Mouse (Mus musculus): ENCODE measurements at regions not wholly inside any gene's neighbourhood (a gene's known extent, or its start where the extent isn't known, plus 50 kb on each side); places are given as distances from the start of the nearest gene placed in this dataset.
"Not testable (repeated sequence)": the region's sequence is repeated elsewhere in the genome, so short reads cannot be mapped to it uniquely, and the experiment has no call there.

GRCm38 (mm10) chr2:8877855-8878254, 1003.2 kb upstream of the 4930412O13Rik start:
- DNase-seq (ENCODE audit: low read depth, low spot score) = peak; percentile 24

GRCm38 (mm10) chr2:8912417-8912816, 968.6 kb upstream of the 4930412O13Rik start:
- peak; percentile 52 for DNase-seq (ENCODE audit: low read depth, low spot score)

GRCm38 (mm10) chr2:8924856-8925255, 956.2 kb upstream of the 4930412O13Rik start:
- no peak for DNase-seq (ENCODE audit: low read depth, low spot score)

DNA sequence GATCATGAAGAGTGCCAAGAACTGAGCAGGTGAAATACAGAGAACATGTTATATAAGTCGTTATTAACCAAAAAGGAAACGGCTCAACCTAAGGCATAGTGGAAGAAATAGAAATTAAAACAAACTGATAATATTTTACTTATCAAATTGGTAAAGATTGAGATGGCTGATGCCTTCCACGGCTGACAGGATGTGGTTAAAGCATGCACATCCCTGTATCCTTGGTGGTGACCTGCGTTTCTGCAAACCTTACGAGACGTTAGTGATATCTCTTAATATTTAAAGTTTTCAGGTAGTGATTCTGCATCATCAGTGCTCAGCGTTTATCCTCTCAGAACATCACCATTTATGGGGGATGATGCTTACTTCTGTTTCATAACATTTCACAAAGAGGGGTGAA, 939.5 kb upstream of the 4930412O13Rik start:
- no peak for DNase-seq (ENCODE audit: low read depth, low spot score)

DNA sequence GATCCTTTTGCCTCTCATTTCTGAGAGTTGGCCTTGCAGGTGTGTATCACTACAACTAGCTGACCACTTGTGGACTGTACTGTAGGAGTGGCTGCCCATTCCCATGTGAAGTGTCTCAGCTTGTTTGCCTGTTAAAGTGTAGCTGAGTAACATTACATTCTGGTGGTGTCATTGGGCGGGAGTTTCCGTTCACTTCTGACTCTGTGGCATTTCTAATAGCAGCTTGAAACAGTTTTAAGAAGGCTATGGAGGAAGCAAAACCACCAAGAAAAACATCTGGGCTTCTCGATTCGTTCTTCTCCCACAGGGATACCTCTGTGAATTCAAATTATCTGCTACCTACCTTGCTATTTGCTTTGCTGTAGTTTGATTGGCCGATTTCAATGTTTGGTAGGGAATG, 922.1 kb upstream of the 4930412O13Rik start:
- no peak for DNase-seq (ENCODE audit: low read depth, low spot score)

DNA sequence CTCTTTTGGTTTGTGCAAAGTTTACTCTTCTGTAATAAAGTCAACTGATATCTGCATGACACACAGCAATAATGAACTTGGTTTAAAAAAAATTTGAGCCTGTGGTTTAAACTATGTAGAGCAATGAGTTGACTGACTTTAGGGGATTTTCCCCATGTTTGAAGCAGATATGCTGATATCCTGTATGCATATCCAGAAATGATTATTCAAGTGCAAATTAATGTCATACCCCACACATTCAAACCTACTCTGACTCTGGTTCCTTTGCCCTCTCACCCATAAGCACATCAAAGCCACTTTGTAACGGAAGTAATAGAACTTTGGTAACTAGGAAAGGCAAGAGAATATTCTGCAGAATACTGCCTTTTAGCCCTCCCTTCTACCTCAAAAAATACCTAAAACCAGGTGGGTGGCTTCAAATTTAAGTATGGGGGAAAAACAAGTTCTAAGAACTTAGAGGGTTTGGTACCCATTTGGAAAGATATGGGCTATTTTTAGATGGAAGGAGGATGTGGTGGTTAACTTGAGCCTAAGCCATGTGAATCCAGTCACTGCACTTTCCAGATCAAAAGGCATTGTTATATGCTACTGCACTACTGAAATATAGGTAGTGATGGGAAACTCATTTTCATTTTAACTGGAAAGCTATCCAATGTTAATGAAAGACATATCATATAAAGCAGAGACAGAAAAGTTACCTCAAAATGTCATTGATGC, 915.9 kb upstream of the 4930412O13Rik start:
- DNase-seq (ENCODE audit: low read depth, low spot score) = no peak

DNA sequence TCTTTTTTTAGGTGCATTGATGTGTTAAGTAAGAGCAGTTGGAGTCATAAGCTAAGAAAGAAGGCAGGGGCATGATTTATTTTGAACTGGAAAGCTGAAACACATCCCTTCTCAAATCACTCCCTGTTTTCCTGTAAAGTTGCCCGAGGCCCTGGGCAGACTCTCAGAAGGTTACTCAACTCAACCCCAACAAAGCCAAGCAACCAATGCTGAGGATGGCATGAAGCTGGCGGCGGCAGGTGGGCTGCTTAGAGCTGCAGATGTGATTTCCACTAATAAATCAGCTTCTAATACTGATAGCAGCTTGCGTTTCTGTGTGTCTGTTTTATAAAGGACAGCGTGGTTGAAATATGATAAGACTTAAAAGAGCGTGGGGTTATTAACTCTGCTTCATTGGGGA, 905.4 kb upstream of the 4930412O13Rik start:
- DNase-seq (ENCODE audit: low read depth, low spot score) = no peak

- peak; percentile 25 for DNase-seq (ENCODE audit: low read depth, low spot score)
Observed at GRCm38 (mm10) chr2:9012326-9012725, 868.7 kb upstream of the 4930412O13Rik start.

DNA sequence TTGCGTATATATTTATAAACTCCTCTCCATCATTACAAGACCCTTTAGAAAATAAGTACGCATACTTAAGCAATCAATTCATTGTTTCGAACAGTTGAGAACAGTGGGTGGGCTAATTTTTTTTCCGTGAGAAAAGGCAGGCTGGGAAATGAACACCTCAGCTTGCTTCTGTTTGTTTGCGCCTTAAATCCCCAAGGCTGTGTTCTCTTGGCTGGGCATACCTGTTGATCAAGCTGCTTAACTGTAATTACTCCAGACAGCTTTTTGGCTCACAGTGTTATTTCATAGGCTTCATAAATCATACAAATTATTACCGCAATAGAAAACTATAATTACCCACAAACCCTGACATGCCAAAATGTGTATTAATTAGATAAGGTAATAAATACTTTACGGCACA, 848.0 kb upstream of the 4930412O13Rik start:
- DNase-seq (ENCODE audit: low read depth, low spot score) = no peak

DNA sequence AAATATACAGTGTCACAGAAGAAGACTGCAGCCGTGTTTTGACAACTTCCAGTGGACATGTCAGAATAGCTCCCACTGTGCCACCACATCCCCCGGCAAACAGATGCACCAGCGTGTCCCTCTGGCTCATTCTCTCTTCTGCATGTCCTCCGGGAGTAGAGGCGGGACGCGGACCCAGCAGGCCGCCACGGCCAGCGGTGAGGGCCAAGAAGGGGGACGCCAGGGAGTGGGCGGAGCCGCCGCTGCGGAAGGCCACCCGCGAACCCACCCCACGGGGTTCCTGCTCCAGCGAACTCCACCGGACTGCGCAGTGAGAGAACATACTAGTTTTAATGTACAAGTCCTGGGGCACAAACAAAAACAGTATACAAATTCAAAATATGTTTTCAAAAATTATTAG, 838.7 kb upstream of the 4930412O13Rik start:
- DNase-seq (ENCODE audit: low read depth, low spot score) = not testable (repeated sequence)

DNA sequence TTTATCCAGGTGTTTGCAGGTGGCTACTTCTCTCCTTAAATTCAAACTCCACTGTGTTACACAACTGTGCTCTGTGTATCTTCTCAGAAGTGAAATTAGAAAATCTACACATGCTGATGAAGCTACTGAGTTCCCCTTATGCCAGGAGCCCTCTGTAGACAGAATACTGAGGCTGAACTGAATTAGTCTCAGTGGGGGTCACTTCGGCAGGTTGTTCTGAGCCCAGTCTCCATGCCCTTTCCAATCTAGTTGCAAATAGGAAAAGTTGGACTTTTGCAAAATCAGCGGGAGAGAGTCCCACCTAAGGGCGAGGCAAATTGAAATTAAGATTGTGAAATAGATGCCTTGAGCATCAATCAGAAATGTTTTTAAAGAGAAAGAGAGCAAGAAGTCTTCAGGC, 833.1 kb upstream of the 4930412O13Rik start:
- DNase-seq (ENCODE audit: low read depth, low spot score) = peak; percentile 3

DNA sequence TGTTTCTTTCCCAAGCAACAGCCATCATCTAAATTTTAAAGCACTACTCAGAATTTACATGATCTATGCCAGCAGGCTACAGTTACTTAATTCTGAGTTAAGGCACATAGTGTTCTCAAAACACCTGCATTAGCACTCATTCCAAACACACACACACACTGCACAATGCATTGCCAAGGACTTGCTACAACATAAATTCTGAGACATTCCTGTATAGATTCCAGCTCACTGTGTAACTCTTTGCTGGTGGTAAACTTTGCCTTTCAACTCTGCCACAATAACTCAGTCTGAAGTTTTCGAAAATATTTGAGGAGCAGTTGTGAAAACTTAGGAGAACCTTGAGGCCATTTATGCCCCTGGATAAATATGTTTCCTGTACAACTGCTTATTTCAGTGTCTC, 807.2 kb upstream of the 4930412O13Rik start:
- no peak for DNase-seq (ENCODE audit: low read depth, low spot score)

- DNase-seq (ENCODE audit: low read depth, low spot score) = no peak
Observed at GRCm38 (mm10) chr2:9078158-9078557, 802.9 kb upstream of the 4930412O13Rik start.

DNA sequence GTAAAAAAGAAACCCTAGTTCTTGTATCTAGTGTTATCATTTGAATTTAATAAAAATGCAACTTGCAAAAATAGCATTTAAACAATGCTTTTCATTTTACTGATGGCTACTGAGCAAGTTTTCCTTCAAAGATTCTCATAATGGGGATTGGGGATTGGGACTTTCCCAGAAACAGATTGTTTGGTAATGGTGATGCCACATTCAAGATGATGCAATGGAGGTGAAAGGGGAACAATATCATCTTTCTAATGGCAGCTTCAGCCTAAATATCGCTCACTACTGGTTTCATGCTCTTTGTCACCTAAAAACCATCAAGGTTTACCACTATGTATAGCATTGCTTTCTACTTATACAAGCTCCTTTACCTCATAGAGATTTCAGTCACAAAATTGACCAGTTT, 799.3 kb upstream of the 4930412O13Rik start:
- no peak for DNase-seq (ENCODE audit: low read depth, low spot score)

GRCm38 (mm10) chr2:9095317-9095716, 785.7 kb upstream of the 4930412O13Rik start:
- DNase-seq (ENCODE audit: low read depth, low spot score) = no peak

DNA sequence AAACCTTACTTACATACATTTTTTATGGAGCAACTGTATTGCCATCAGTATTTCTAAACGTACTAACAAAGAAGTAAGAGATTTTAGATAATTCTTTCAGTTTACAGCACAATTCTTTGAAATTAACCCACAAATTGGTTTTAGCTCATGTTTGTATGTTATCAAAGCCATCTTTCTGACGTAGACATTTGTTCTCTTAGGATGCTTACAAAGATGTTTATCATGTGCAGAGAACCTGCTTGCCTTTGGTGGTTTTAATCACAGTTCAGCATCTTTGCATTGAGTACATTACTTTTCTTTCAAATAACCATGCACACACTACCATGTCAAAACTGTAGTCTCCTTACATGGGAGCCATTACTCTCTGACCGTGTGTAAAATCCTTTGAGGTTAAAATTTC, 764.4 kb upstream of the 4930412O13Rik start:
- DNase-seq (ENCODE audit: low read depth, low spot score) = no peak

DNA sequence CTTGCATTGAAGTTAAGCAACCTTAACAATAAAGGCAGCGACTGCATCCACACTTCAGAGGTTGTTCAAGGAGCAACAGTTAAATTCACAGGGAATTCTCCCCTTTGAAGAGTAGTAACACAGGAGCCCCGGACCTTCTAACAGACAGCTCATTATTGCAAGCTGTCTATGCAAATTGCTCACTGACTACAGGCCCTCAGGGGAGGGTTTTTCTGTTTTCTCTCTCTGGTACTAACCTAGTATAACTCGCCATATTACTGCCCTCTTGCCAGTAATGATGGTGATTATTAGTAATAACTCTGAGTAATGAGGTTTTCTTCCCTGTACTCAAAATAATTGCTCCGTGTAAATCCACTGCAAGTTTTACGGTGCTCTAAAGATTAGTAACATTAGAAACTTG, 763.5 kb upstream of the 4930412O13Rik start:
- no peak for DNase-seq (ENCODE audit: low read depth, low spot score)

- DNase-seq (ENCODE audit: low read depth, low spot score) = no peak
Observed at GRCm38 (mm10) chr2:9136963-9137362, 744.1 kb upstream of the 4930412O13Rik start.

GRCm38 (mm10) chr2:9141411-9141810, 739.6 kb upstream of the 4930412O13Rik start:
- peak; percentile 43 for DNase-seq (ENCODE audit: low read depth, low spot score)

GRCm38 (mm10) chr2:9155604-9156003, 725.4 kb upstream of the 4930412O13Rik start:
- no peak for DNase-seq (ENCODE audit: low read depth, low spot score)

DNA sequence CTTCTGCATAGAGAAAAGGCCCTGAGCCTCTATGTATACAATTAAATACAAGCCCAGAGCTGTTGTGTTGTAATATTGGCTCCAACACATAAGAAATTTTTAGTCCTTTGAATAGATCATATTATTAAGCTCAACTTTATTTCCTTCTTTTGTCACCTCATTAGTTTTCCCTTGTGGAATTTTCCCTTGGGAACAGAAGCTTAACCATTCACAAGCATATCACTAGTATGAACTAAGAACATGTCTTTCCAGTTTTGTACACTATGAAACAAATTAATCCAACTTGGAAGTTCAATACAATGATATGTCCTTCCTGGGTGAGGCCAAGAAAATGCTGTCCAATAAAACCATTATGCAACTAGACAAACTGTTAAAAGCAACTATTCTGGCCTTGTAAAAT, 720.9 kb upstream of the 4930412O13Rik start:
- no peak for DNase-seq (ENCODE audit: low read depth, low spot score)

DNA sequence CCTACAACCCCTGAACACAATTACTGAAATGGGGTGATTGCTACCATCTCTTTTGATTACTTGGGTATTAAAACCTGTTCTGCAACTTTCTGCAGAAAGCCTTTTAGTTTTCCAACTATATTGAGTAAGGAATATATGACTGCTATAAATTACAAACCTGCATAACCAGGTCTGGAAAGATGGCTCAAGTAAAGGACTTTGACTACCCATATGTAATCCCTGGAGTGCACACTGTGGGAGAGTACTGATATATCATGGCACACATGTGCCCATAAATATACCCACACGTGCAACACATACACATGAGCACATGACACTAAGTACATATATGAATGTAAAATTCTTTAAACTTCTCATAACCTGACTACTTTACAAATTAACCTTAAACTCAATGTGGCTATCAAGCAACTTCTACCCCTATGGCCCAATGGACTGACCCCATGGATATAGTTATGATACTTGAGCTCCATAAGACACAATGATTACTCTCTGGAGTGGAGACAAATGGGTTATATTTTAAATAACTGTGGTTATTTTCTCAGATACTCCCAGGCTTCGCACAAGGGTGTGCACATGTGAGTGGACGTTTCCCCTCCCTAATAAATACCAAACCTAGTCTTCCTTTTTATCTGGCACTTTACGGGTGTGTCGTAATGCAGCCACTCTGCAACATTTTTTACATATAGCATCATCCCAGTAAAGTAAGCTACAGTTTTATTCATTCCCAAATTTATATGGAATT, 717.1 kb upstream of the 4930412O13Rik start:
- DNase-seq (ENCODE audit: low read depth, low spot score) = no peak

DNA sequence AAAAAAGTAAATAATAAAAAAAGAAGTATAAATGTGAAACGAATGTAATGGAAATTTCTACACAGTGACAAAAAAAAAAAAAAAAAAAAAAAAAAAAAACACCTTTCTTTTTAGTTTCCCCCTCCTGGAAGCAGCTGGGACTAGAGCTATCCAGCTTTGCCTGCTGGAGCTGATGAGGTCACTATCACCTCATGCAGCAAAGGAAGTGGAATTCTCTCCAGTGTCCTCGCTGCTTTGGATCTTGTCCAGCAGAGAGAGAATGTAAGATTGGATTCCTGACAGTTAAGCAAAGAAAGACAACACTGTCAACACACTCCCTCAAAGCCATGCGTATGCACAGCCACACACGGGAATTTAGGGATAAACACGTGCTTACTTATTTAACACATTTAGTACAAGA, 698.9 kb upstream of the 4930412O13Rik start:
- no peak for DNase-seq (ENCODE audit: low read depth, low spot score)

All from brain, adult 2 months (tissue).